Mouse (Mus musculus) adrenal gland, postnatal 36 days (tissue): ENCODE results near the gene Pithd1. TPM values are rescaled to one million over a fixed set of nuclear protein-coding genes. Genes with fewer than 3 reads are reported as not detected.

Experiments used
- DNase-seq, 2 experiments: peaks; one replicate each; pipeline ENCODE4 v3.0.0; 2021; ENCODE audit warnings: mixed read lengths in 1 of 2
- total RNA-seq, 2 experiments: library from RNA; stranded (reverse); gene quantifications; 2 replicates each; pipeline ENCODE4 v1.2.3; 2021

Gene Pithd1
- total RNA-seq, 2 experiments from 2014 or later = 28.9 to 34.2 TPM

GRCm38 (mm10) chr4:135929405-135929804, 57.7 kb downstream of the Pithd1 start:
- DNase-seq = no peak

GRCm38 (mm10) chr4:135928376-135928775, 58.7 kb downstream of the Pithd1 start:
- DNase-seq = no peak

- DNase-seq = no peak
Observed at GRCm38 (mm10) chr4:135926861-135927260, 60.2 kb downstream of the Pithd1 start.

GRCm38 (mm10) chr4:135926195-135926808, 60.8 kb downstream of the Pithd1 start:
- no peak for DNase-seq

Other genes with a start within 250 kb of the Pithd1 start
- gene Myom3, start 227.5 kb downstream of the Pithd1 start, total RNA-seq = under 1 TPM; 0.16 to 0.33 TPM
- 100 to 1,000 TPM in 1 of 2 experiments, 10 to 100 TPM in 1; 82.3 to 120 TPM for gene Srsf10, start 131.5 kb downstream of the Pithd1 start, total RNA-seq
- gene Pnrc2, start 113.4 kb downstream of the Pithd1 start, total RNA-seq = 100 to 1,000 TPM; 104 to 111 TPM
- gene Cnr2, start 91.9 kb downstream of the Pithd1 start, total RNA-seq = 1 to 10 TPM; 1.3 to 1.6 TPM
- gene Fuca1, start 66.5 kb downstream of the Pithd1 start, total RNA-seq = 10 to 100 TPM; 84.1 to 87.4 TPM
- 10 to 100 TPM; 56.1 to 62.6 TPM for gene Hmgcl, start 40.8 kb downstream of the Pithd1 start, total RNA-seq
- 10 to 100 TPM; 13.5 to 24.0 TPM for gene Gale, start 23.5 kb downstream of the Pithd1 start, total RNA-seq
- gene Lypla2, start 14.6 kb downstream of the Pithd1 start, total RNA-seq = 10 to 100 TPM; 68.0 to 77.0 TPM
- gene Eloa, start 34.5 kb upstream of the Pithd1 start, total RNA-seq = 10 to 100 TPM; 42.1 to 44.6 TPM
- 100 to 1,000 TPM; 522 to 588 TPM for gene Rpl11, start 66.2 kb upstream of the Pithd1 start, total RNA-seq
- gene Id3, start 156.2 kb upstream of the Pithd1 start, total RNA-seq = 10 to 100 TPM; 60.0 to 74.0 TPM
- gene E2f2, start 185.1 kb upstream of the Pithd1 start, total RNA-seq = 1 to 10 TPM; 2.1 to 2.3 TPM
- 1 to 10 TPM; 1.7 to 2.1 TPM for gene Asap3, start 219.1 kb upstream of the Pithd1 start, total RNA-seq